Mouse (Mus musculus): ENCODE measurements around the gene Chsy1.

The Chsy1 gene

DNA sequence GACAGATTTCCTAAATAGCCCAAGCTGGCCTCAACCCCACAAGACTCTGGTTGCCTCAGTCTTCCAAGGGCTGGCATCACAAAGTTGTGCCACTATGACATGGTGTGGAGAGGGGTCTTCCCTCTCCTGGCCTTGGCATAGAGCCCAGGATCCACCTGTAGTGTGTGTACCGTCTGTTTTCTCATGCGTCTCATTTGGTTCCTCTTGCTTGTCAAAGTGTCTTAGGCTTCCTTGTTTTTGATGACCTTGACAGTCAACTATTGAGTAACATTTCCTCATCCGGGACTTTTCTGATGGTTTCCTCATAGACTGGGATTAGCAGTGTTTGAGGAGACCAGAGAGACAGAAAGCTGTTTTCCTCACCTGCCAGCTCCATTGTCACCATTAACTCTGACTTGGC is 30.8 kb downstream of the Chsy1 start:
- no peak for DNase-seq (ENCODE audit: low read depth, low spot score)

DNA sequence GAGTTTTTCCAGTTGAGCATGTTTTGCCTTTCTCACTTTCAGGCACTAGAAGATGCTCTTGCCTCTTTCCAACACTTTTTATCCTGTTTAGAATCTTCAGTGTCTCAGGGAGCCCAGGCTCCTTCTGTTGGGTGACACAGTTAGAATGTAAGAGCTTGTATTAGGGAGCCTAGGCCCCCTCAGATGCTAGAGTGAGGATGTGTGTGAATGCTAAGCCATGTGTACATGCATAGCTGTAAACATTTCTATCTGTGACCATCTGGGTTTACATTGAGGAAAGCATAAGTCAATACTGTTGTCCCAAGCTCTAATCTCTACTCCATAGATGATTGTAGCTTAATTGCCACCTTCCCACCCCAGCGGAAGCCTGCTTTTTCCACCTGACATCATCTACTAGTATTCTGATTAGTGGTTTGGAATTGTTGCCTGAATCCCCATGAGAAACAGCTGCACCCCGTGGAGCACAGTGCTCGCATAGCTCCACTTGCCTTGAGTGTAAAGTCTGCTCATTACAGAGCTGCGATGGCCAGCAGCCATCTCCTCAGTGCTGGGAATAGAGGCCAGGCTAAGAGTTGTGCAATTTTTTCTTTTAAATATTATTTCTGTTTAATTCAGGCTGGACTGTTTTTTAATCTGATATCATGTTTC is 31.7 kb downstream of the Chsy1 start:
- no peak for DNase-seq (ENCODE audit: low read depth, low spot score)

GRCm38 (mm10) chr7:66142514-66142913 is 33.2 kb downstream of the Chsy1 start:
- DNase-seq (ENCODE audit: low read depth, low spot score), result no peak

GRCm38 (mm10) chr7:66144543-66144942 is 35.2 kb downstream of the Chsy1 start:
- DNase-seq (ENCODE audit: low read depth, low spot score), result no peak

DNA sequence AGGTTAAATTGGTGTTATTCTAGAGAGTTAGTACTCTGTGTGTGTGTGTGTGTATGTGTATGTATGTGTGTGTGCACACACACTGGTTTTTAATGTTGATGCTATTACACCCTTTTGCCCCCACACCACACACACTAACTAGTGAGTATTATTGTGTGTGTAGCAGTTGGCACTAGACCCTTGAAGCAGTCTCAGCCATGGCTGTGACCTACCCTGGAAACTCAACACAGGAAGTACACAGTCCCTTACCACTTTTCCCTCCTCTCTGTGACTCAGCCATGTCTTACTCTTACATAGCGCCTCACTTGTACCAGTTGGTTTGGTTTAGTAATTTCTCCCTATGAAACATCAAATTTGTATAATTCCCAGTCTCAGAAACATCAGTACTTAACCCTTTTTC is 37.8 kb downstream of the Chsy1 start:
- no peak for DNase-seq (ENCODE audit: low read depth, low spot score)

DNA sequence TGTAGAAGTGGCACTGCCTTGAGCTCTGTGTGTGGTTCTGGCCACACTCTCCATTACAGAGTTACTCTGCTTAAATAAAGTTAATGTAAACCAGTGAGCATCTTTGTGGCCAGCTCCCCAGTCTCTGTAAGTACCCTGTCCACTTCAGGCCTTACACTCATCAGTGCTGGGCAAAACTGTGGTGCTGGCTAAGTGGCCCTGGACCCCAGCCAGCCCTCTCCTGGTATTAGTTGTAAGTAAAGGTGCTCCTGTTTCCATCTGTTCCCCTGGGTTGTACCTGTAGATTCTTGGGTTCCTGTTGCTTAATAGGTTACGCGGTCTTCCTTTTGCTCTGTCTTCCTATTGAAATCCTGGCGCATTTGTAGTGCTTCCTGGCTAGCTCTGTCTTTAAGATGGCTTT is 38.5 kb downstream of the Chsy1 start:
- DNase-seq (ENCODE audit: low read depth, low spot score), result no peak

DNA sequence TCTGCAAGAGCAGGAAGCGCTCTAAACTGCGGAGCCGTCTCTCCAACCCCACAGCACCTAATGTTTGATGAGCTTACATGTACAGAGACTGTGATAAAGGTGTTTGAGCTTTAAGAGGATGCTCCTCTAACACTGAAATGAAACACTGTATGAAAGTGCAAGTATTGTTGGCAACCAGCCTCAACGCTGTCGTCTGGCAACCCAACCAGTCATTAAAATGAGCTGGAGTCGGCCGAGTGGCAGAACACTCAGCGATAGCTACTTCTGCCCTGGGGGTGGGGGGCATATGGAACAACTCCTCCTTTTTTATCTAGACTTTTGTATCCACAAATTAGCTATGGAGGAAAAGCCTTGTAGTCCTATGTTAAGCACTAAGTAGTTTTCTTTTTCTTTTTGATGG is 40.2 kb downstream of the Chsy1 start:
- no peak for DNase-seq (ENCODE audit: low read depth, low spot score)

GRCm38 (mm10) chr7:66150411-66150810 is 41.1 kb downstream of the Chsy1 start:
- DNase-seq (ENCODE audit: low read depth, low spot score), result no peak

DNA sequence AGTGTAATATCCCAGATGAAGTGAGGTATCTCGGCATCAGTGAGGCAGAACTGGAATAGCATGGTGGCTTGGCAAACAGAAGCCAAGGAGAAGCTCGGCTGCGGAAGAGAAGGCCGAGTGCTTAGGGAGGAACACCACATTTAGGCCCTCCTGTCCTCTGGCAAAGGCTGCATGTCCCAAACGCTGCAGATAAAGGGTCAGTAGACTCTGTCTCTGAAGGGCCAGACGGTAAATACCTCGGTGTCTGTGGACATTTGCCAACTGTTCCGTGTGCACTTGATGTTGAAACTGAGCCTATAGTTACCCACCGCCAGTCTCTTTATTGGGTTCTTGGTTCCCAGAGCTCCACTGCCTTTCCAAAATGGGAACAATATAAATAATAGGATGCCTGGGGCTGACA is 48.1 kb downstream of the Chsy1 start:
- DNase-seq (ENCODE audit: low read depth, low spot score), result no peak

- DNase-seq (ENCODE audit: low read depth, low spot score), result no peak
Measured at GRCm38 (mm10) chr7:66157861-66158415, 48.6 kb downstream of the Chsy1 start.

- no peak for DNase-seq (ENCODE audit: low read depth, low spot score)
Measured at GRCm38 (mm10) chr7:66158616-66159129, 49.4 kb downstream of the Chsy1 start.

DNA sequence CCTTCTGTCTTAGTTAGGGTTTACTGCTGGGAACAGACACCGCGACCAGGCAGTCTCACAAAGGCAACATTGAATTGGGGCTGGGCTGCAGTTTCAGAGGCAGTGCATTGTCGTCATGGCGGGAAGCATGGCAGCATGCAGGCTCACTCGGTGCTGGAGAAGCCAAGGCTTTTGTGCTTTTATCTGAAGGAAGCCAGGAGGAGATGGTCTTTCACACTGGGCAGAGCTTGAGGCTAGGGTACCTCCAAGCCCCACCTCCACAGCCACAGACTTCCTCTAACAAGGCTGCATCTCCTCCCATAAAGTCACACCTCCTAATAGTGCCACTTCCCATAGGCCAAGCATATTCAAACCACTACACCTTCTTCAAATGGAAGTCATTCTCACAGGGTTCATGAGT is 50.6 kb downstream of the Chsy1 start:
- DNase-seq (ENCODE audit: low read depth, low spot score), result no peak

DNA sequence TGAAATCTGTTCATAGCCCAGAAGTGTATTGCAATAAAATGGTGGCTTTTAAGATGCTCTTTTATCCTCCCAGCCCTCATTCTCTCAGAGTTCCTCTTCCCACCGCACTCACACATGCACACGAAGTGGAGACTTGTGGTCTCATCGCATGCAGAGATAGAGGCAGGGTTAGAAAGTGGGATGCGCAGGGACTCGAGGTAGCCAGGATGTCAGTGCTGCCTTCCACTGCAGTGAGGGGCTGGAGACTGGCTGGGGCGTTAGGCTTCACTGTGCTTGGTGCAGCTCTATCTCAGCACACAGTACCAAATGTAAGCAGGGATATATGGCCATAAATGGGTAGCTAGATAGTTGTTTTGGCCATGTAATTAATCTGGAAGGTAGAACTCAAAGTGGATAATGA is 52.5 kb downstream of the Chsy1 start:
- no peak for DNase-seq (ENCODE audit: low read depth, low spot score)

GRCm38 (mm10) chr7:66162489-66162888 is 53.2 kb downstream of the Chsy1 start:
- DNase-seq (ENCODE audit: low read depth, low spot score), result no peak

DNA sequence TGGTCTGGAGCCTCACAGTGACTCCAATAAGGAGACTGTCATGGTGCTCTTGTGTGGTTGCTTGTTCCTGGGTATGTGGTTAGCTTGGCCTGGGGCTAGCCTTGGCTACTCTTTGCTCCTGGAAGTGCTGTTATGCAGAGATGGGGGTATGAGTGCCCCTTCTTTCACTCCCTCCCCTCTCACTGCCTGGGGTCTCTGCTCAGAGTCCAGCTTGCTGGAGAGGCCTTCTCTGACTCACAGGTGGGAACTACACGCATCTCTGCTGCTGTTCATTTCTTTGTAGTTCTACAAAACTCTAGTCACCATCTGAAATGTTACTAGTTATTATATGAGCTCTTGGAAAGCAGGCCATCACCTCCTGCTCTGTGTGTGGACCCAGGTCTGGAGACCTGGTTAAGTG is 53.7 kb downstream of the Chsy1 start:
- DNase-seq (ENCODE audit: low read depth, low spot score), result no peak

- DNase-seq (ENCODE audit: low read depth, low spot score), result no peak
Measured at GRCm38 (mm10) chr7:66164427-66165031, 55.2 kb downstream of the Chsy1 start.

DNA sequence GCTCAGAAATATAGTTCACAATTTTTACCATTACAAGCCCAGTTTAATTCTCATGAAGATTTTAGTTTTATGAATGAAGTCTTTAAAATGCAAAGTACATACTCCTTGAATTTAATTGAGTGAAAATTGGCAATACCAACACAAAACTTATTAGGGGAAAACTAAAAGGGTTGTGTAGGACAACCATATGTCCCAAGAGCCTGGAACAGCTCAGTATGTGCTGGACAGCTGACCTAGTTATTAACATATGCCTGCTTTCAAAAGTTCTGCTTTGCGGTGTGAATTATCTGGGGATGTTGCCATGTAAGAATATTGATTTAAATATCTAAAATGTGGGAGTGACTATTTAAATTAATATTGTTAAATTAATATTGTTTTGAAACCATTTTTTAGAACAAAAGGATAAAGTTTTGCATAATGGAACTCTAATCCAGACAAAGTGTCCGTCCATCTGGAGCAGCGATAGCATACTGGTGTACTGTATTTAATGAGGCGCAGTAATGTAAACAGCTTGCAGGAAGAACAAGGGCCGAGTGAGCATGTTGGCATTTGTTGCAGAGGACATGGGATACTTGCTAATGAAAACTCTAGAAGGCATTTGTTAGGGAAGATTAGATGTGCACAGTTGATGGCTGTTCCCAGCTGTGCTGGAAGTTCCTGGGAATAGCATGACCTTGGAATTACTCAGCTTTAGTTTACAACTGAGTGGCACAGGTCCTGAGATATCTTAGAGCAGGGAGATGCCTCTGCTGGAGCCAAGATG is 55.9 kb downstream of the Chsy1 start:
- no peak for DNase-seq (ENCODE audit: low read depth, low spot score)

DNA sequence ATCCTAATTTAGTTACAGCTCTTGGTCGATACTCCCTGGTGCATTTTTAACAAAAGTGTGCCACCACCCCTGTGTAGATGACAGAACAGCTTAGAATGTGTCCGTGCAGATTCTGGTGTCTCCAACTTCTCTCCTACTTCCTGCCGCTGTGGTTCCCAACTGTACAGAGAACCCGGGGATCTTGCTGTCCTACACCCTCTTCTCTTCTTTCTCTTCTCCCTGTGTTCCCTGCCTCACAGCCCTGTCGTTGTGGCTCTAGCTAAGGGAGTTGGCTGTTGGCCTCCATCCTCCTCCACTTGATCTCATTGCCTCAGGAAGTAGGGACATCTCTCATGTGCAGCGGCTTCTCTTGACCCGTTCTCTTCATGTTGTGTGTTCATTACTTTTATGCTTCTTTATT is 59.6 kb downstream of the Chsy1 start:
- no peak for DNase-seq (ENCODE audit: low read depth, low spot score)

DNA sequence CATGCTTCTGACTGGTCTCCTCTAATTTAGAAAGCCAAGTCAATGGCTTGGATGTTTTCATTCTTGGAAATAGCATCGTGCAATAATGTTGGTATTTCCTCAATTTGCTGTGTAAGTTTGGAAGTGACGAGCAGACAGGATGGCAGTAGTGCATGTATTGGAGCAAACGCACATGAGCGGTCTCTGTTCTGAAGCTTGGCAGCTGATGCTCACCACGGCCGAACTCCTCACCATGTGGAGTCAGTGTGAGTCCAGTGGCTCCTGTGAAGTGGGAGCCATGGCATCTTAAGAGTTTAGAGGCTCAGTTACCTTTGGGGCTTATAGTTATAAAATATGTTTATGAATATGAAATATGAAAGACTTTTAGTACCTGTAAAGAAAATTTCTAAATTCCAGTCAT is 60.2 kb downstream of the Chsy1 start:
- DNase-seq (ENCODE audit: low read depth, low spot score), result no peak

DNA sequence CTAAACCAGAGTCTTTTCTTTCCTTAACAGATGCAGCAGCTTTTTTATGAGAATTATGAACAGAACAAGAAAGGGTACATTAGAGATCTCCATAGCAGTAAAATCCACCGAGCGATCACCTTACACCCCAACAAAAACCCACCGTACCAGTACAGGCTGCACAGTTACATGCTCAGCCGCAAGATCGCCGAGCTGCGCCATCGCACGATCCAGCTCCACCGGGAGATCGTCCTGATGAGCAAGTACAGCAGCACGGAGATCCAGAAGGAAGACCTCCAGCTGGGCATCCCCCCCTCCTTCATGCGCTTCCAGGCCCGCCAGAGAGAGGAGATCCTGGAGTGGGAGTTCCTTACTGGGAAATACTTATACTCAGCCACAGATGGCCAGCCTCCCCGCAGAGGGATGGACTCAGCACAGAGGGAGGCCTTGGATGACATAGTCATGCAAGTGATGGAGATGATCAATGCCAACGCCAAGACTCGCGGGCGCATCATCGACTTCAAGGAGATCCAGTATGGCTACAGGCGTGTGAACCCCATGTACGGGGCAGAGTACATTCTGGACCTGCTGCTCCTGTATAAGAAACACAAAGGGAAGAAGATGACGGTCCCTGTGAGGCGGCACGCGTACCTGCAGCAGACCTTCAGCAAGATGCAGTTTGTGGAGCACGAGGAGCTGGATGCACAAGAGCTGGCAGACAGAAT is 61.6 kb downstream of the Chsy1 start:
- no peak for DNase-seq (ENCODE audit: low read depth, low spot score)

- no peak for DNase-seq (ENCODE audit: low read depth, low spot score)
Measured at GRCm38 (mm10) chr7:66175738-66176137, 66.4 kb downstream of the Chsy1 start.

DNA sequence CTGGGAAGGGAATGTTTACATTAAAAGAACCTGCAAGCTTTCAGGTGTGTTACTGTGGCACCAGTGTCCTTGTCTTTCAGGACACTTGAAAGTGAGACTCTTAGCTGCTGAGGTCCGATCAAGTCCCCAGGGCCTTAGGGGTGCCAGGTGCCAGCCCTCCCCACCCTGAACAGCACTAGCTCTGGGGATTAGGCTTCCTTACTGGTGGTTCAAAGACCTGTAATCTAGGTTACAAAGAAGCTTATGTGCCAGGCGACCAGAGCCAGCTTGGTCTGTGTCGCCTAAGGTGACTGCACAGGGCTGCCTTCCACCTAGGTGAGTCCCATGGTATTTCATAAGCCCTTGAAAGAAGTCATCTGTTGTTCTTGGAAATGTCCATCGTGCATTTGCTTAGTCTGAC is 66.9 kb downstream of the Chsy1 start:
- no peak for DNase-seq (ENCODE audit: low read depth, low spot score)

Data from forelimb bud, embryonic 11.5 days (tissue).